Comparison of ENCODE assay signal across 9 mouse cellular contexts in genomic region chr11:80302536-80302935, GRCm38 (mm10). TPM values are rescaled to one million over a fixed set of nuclear protein-coding genes. Genes with fewer than 3 reads are reported as not detected.
DNase-seq lines count a peak whose midpoint lies in the region; ATAC-seq and TF ChIP-seq lines count a peak whose summit lies in the region.
"Had no signal": no experiment of that assay in that cellular context is flagged by ENCODE, and none has a peak within 500 bp of the region (broad histone marks: within the 10 kb centered on the region; RNA-seq: fewer than 3 reads in every experiment).

No protein-coding gene starts in this region.

- DNase-seq in B cell, adult 2 months = peak; percentile 79 to 82
- DNase-seq in brain, adult 2 months (ENCODE audit: low read depth, low spot score) = peak; percentile 94
- DNase-seq in forebrain, embryonic 10.5 days (ENCODE audit: extremely low spot score, low spot score) = peak; percentile 68
- peak; percentile 65 for DNase-seq in limb, embryonic 14.5 days (ENCODE audit: low spot score)
- DNase-seq in splenic B cell, adult 2 months (ENCODE audit: low read depth, low spot score) = peak; percentile 80

- peaks cover 64% of the 10 kb centered on the region for H3K27me3 ChIP-seq in forebrain, embryonic 10.5 days (ENCODE audit: poor library complexity, severe bottlenecking)
- H3K27me3 ChIP-seq in heart, embryonic 13.5 days (replicated peaks) = peaks cover 69% of the 10 kb centered on the region
- H3K27me3 ChIP-seq in kidney, embryonic 16.5 days (ENCODE audit: insufficient read depth, low read length) = peaks cover 21% of the 10 kb centered on the region
- peaks cover 41% of the 10 kb centered on the region for H3K27me3 ChIP-seq in limb, embryonic 14.5 days (ENCODE audit: control insufficient read depth, insufficient read depth, low read length)
- no peaks in the 10 kb centered on the region for H3K27me3 ChIP-seq in midbrain, embryonic 16.5 days (ENCODE audit: control insufficient read depth, insufficient read depth, low read depth, low read length)
- H3K27me3 ChIP-seq in splenic B cell, adult 2 months (ENCODE audit: control insufficient read depth, insufficient read depth, low read length, poor library complexity, severe bottlenecking) = peaks cover 1% of the 10 kb centered on the region; the same call in 1 of the 2 replicates

- peaks cover 7% of the 10 kb centered on the region for H3K9me3 ChIP-seq in forebrain, embryonic 10.5 days
- H3K9me3 ChIP-seq in heart, embryonic 13.5 days = 0 out of 2 replicates have a peak, but pooled peaks cover 2% of the 10 kb centered on the region
- no peaks in the 10 kb centered on the region for H3K9me3 ChIP-seq in kidney, embryonic 16.5 days (ENCODE audit: low read length)
- no peaks in the 10 kb centered on the region for H3K9me3 ChIP-seq in limb, embryonic 14.5 days (ENCODE audit: control insufficient read depth, low read length)
- H3K9me3 ChIP-seq in midbrain, embryonic 16.5 days (replicated peaks; ENCODE audit: control insufficient read depth, low read length, poor library complexity, severe bottlenecking) = no peaks in the 10 kb centered on the region
- H3K9me3 ChIP-seq: G1E had no signal

- no peak overlapping the region for H3K9ac ChIP-seq in heart, embryonic 13.5 days
- H3K9ac ChIP-seq in kidney, embryonic 16.5 days (replicated peaks; ENCODE audit: low read length) = no peak overlapping the region
- no peak overlapping the region for H3K9ac ChIP-seq in limb, embryonic 14.5 days (ENCODE audit: low read depth, low read length, severe bottlenecking)
- no peak overlapping the region for H3K9ac ChIP-seq in midbrain, embryonic 16.5 days (ENCODE audit: low read depth, low read length)

- H3K36me3 ChIP-seq in forebrain, embryonic 10.5 days (replicated peaks) = no peaks in the 10 kb centered on the region
- H3K36me3 ChIP-seq in heart, embryonic 13.5 days = no peaks in the 10 kb centered on the region
- H3K36me3 ChIP-seq in kidney, embryonic 16.5 days (ENCODE audit: insufficient read depth, low read length) = no peaks in the 10 kb centered on the region
- H3K36me3 ChIP-seq in limb, embryonic 14.5 days (ENCODE audit: control insufficient read depth, insufficient read depth, low read length) = no peaks in the 10 kb centered on the region
- H3K36me3 ChIP-seq in midbrain, embryonic 16.5 days (ENCODE audit: control insufficient read depth, insufficient read depth, low read length) = no peaks in the 10 kb centered on the region
- H3K36me3 ChIP-seq in splenic B cell, adult 2 months (ENCODE audit: control insufficient read depth, insufficient read depth, low read length, poor library complexity, severe bottlenecking) = no peaks in the 10 kb centered on the region
- H3K36me3 ChIP-seq: G1E had no signal

- peaks cover 44% of the 10 kb centered on the region for H3K4me1 ChIP-seq in forebrain, embryonic 10.5 days
- H3K4me1 ChIP-seq in heart, embryonic 13.5 days = peaks cover 34% of the 10 kb centered on the region
- peaks cover 23% of the 10 kb centered on the region for H3K4me1 ChIP-seq in kidney, embryonic 16.5 days (ENCODE audit: insufficient read depth, low read length)
- H3K4me1 ChIP-seq in limb, embryonic 14.5 days (ENCODE audit: control insufficient read depth, insufficient read depth, low read length) = peaks cover 16% of the 10 kb centered on the region; the same call in 1 of the 2 replicates
- peaks cover 22% of the 10 kb centered on the region for H3K4me1 ChIP-seq in midbrain, embryonic 16.5 days (ENCODE audit: control insufficient read depth, insufficient read depth, low read length)

- no peak for TF ChIP-seq POLR2A in limb, embryonic 14.5 days (IDR thresholded peaks at IDR 0.05; ENCODE audit: borderline replicate concordance, extremely low read depth, insufficient read depth, insufficient read length)

- 3% methylated on average over 11 of the region's 11 CpGs for WGBS in forebrain, embryonic 10.5 days
- 3% methylated on average over 11 of the region's 11 CpGs for WGBS in heart, embryonic 13.5 days
- 1% methylated on average over 11 of the region's 11 CpGs for WGBS in kidney, embryonic 16.5 days
- 4% methylated on average over 11 of the region's 11 CpGs for WGBS in limb, embryonic 14.5 days
- 1% methylated on average over 11 of the region's 11 CpGs for WGBS in midbrain, embryonic 16.5 days

- H3K27ac ChIP-seq in forebrain, embryonic 10.5 days = 0 out of 2 replicates have a peak overlapping the region, but pooled peaks have one; percentile 35
- H3K27ac ChIP-seq in heart, embryonic 13.5 days (replicated peaks) = no peak overlapping the region
- no peak overlapping the region for H3K27ac ChIP-seq in kidney, embryonic 16.5 days (ENCODE audit: low read length)
- H3K27ac ChIP-seq in limb, embryonic 14.5 days (replicated peaks; ENCODE audit: low read depth, low read length) = no peak overlapping the region
- no peak overlapping the region for H3K27ac ChIP-seq in midbrain, embryonic 16.5 days (ENCODE audit: low read length)

- peak overlapping the region; percentile 100 for H3K4me2 ChIP-seq in heart, embryonic 13.5 days
- peak overlapping the region; percentile 100 for H3K4me2 ChIP-seq in kidney, embryonic 16.5 days (replicated peaks; ENCODE audit: low read depth, low read length)
- peak overlapping the region; percentile 99 for H3K4me2 ChIP-seq in limb, embryonic 14.5 days (replicated peaks; ENCODE audit: low read depth, low read length, severe bottlenecking)
- H3K4me2 ChIP-seq in midbrain, embryonic 16.5 days (ENCODE audit: low read length) = peak overlapping the region; percentile 100

- H3K4me3 ChIP-seq in forebrain, embryonic 10.5 days = peak overlapping the region; percentile 84
- H3K4me3 ChIP-seq in heart, embryonic 13.5 days = peak overlapping the region; percentile 70
- H3K4me3 ChIP-seq in kidney, embryonic 16.5 days (ENCODE audit: low read length) = peak overlapping the region; percentile 66
- H3K4me3 ChIP-seq in limb, embryonic 14.5 days (replicated peaks; ENCODE audit: low read length) = peak overlapping the region; percentile 68
- peak overlapping the region; percentile 79 for H3K4me3 ChIP-seq in midbrain, embryonic 16.5 days (ENCODE audit: low read depth, low read length)

- no peak for ATAC-seq in heart, embryonic 13.5 days (ENCODE audit: extremely low read depth, insufficient number of reproducible peaks, low FRiP score, low TSS enrichment)
- peak; percentile 80 for ATAC-seq in kidney, embryonic 16.5 days (ENCODE audit: low FRiP score, low TSS enrichment)
- 0 out of 2 replicates have a peak, but pooled peaks have one; percentile 34 for ATAC-seq in limb, embryonic 14.5 days (ENCODE audit: low FRiP score, low read depth)
- peak; percentile 84 for ATAC-seq in midbrain, embryonic 16.5 days

RNA-seq across cellular contexts. Expression of gene Rhbdl3, which starts 1.8 kb away (rescaled TPM):
- 3.1 and 3.6 TPM in 2 replicates for polyA plus RNA-seq in forebrain, embryonic 10.5 days (2016; fragmentation: Nextera tagmentation; extraction: Ambion mirVana)
- polyA plus RNA-seq in heart, embryonic 13.5 days (2015; fragmentation: Nextera tagmentation; extraction: Ambion mirVana) = 0.71 and 0.79 TPM in 2 replicates
- polyA plus RNA-seq in kidney, embryonic 16.5 days (2015; fragmentation: Nextera tagmentation; extraction: Ambion mirVana) = 2.4 TPM in 2 replicates
- 6.0 and 6.8 TPM in 2 replicates for polyA plus RNA-seq in limb, embryonic 14.5 days (2012; rRNA removed)
- 4.8 and 6.1 TPM in 2 replicates for polyA plus RNA-seq in limb, embryonic 14.5 days (2014; fragmentation: Nextera tagmentation; extraction: Ambion mirVana)
- 4.7 and 5.1 TPM in 2 replicates for polyA plus RNA-seq in midbrain, embryonic 16.5 days (2015; fragmentation: Nextera tagmentation; extraction: Ambion mirVana)
